Mouse (Mus musculus) lung, postnatal 4 days (tissue): ENCODE results near the gene Vmn2r92.
"Not testable (repeated sequence)": the region's sequence is repeated elsewhere in the genome, so short reads cannot be mapped to it uniquely, and the experiment has no call there.

Experiments used
- DNase-seq, 2 experiments: peaks; one replicate each; pipeline ENCODE4 v3.0.0; 2021

The Vmn2r92 gene

DNA sequence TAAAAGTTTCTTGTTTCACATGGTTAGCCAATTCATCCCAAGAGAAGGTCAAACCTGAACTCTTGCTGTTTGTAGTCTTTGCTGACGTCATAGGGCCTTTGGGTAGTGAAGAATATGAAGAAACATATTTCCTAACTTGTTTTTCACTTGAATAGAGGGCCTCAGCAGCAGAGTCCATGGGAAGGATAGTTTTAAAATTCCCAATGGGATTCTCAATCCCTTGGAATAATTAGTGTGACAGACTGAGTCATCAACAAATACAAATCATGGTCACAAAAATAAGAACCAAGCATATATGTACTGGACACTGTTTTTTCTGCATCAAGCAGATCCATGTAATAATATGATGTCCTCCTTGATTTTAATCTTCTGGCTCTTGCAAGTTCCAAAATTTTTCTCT, at the start of gene Vmn2r92:
Gene Vmn2r92, plus strand, starts transcription at position 301 of the 400 bp plus-strand sequence.
- not testable (repeated sequence) for DNase-seq

DNA sequence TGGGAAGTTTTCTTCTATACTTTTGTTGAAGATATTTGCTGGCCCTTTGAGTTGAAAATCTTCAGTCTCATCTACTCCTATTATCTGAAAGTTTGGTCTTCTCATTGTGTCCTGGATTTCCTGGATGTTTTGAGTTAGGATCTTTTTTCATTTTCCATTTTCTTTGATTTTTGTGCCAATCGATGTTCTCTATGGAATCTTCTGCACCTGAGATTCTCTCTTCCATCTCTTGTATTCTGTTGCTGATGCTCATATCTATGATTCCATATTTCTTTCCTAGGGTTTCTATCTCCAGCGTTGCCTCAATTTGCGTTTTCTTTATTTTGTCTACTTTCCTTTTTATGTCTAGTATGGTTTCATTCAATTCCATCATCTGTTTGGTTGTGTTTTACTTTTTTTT, 49.4 kb upstream of the Vmn2r92 start:
- not testable (repeated sequence) for DNase-seq

DNA sequence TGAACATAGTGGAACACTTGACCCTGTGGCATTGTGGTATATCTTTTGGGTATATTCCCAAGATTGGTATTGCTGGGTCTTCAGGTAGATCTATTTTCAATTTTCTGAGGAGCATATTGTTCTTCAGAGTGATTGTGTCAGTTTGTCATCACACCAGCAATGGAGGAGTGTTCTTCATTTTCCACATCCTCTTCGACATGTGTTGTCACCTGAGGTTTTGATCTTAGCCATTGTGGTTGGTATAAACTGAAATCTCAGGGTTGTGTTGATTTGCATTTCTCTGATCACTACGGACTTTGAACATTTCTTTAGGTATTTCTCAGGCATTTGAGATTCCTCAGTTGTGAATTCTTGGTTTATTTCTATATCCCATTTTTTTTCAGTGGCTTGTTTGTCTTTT, 9.5 kb downstream of the Vmn2r92 start:
- not testable (repeated sequence) for DNase-seq

DNA sequence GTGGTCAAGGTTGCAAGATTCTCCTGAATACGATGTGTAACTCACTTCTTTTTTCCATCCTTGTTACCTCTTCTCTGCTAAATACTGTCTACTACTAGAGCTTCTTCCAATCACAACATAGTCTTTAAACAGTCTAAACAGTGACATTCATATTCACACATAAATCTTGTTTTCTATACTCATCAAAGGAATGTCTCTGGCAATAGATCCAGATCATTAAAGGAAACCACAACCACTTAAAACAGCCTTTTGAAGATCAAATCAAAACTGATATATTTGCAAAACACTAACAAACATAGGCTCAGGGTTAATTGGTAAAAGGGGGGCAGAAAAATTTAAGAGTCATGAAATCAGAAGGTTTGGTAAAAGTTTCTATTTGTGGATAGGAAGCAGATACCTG, 38.0 kb downstream of the Vmn2r92 start:
- DNase-seq: no peak

DNA sequence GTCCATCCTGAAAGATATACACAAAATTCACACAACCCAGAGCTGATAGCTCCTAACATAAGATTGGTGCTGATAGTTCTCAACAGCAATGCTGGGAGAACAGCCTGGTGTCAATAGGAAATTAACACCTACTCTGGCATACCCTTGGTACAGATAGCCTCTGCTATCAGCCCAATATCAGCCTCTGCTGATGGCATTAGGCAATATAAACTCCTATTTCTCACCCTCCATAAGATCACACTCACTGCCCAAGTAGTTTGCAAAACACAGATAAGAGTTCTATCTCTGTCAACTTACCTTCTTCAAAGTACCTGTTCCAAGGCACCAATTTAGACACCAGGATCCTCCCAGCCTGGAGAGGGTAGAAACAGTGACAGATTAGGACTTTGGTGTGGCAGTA, 69.6 kb downstream of the Vmn2r92 start:
- no peak for DNase-seq

DNA sequence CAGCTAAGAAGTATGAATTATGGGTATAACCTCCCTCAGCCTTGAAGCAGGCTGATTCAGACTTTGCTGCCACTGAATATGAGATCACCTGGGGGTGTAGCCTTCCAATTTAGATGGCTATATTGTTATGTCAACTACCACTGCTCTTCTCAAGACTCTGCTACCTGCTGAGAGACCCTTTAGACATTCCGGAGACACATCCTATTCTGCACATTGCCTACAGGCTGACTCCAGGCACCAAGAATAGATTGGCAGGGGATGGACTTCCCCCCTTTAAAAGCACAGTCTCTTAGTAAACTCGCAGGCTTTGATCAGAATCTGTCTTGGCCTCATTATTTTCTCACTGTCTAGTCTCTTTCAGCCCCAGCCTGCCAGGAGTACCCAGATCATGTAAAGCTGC, 80.3 kb downstream of the Vmn2r92 start:
- DNase-seq: no peak

DNA sequence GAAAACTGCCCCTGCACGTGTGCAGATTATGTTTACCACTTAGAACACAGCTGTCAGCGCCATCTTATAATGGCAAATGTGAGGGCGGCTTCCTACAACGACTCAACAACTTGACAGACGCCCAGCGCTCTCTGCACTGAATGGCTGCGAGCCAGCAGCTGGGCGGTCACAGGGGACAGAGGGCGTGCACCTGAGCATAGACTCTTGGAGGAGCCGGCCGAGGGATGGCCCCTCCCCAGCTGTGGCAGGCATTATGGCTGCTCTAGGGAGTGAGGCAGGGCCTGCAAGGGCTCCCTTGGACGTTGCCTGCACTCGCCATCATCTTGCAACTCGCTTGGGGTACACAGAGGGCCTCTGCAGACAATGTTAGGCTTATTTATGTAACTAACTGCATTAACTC, 85.2 kb downstream of the Vmn2r92 start:
- DNase-seq: no peak
